Mouse (Mus musculus): Measurements from ENCODE around the gene Nabp2.

Gene Nabp2

GRCm38 (mm10) chr10:128379260-128379659, 32.0 kb downstream of the Nabp2 start:
- DNase-seq = no peak

- DNase-seq = no peak
Measured at GRCm38 (mm10) chr10:128378462-128378861, 32.8 kb downstream of the Nabp2 start.

GRCm38 (mm10) chr10:128377940-128378448, 33.3 kb downstream of the Nabp2 start:
- no peak for DNase-seq

- DNase-seq = no peak
Measured at GRCm38 (mm10) chr10:128377222-128377939, 33.9 kb downstream of the Nabp2 start.

GRCm38 (mm10) chr10:128376455-128377211, 34.7 kb downstream of the Nabp2 start, which contains the start of gene Ankrd52:
Ankrd52 (plus strand) TSS chr10:128377115.
- peak; percentile 91 for DNase-seq

GRCm38 (mm10) chr10:128376099-128376454, 35.2 kb downstream of the Nabp2 start:
- no peak for DNase-seq

GRCm38 (mm10) chr10:128374393-128374792, 36.9 kb downstream of the Nabp2 start:
- no peak for DNase-seq

GRCm38 (mm10) chr10:128372989-128373748, 38.1 kb downstream of the Nabp2 start:
- no peak for DNase-seq

- no peak for DNase-seq
Measured at GRCm38 (mm10) chr10:128372142-128372541, 39.1 kb downstream of the Nabp2 start.

GRCm38 (mm10) chr10:128370601-128371000, 40.7 kb downstream of the Nabp2 start:
- DNase-seq = no peak

GRCm38 (mm10) chr10:128370021-128370420, 41.3 kb downstream of the Nabp2 start:
- DNase-seq = no peak

GRCm38 (mm10) chr10:128369599-128369998, 41.7 kb downstream of the Nabp2 start:
- DNase-seq = no peak

GRCm38 (mm10) chr10:128369218-128369543, 42.1 kb downstream of the Nabp2 start:
- DNase-seq = no peak

GRCm38 (mm10) chr10:128368402-128369217, 42.7 kb downstream of the Nabp2 start, which contains the start of gene Coq10a:
Coq10a (minus strand) TSS chr10:128368997.
- peak; percentile 92 for DNase-seq

GRCm38 (mm10) chr10:128367899-128368401, 43.3 kb downstream of the Nabp2 start:
- no peak for DNase-seq

- peak; percentile 30 for DNase-seq
Measured at GRCm38 (mm10) chr10:128362568-128362967, 48.7 kb downstream of the Nabp2 start.

GRCm38 (mm10) chr10:128361836-128362235, 49.5 kb downstream of the Nabp2 start:
- DNase-seq = no peak

GRCm38 (mm10) chr10:128359226-128359625, 52.1 kb downstream of the Nabp2 start:
- DNase-seq = no peak

GRCm38 (mm10) chr10:128358796-128359195, 52.5 kb downstream of the Nabp2 start:
- DNase-seq = peak; percentile 61
